8 mouse cellular contexts compared by ENCODE assay signal in genomic region chr9:63145249-63146125, GRCm38 (mm10). TPM values are rescaled to one million over a fixed set of nuclear protein-coding genes. Genes with fewer than 3 reads are reported as not detected.
DNase-seq lines count a peak whose midpoint lies in the region; ATAC-seq and TF ChIP-seq lines count a peak whose summit lies in the region.
"Had no signal": no experiment of that assay in that cellular context is flagged by ENCODE, and none has a peak within 500 bp of the region (broad histone marks: within the 10 kb centered on the region; RNA-seq: fewer than 3 reads in every experiment).

No protein-coding gene starts in this region.

- H3K9ac ChIP-seq in forebrain, postnatal 0 days: no peak overlapping the region
- no peak overlapping the region for H3K9ac ChIP-seq in liver, embryonic 15.5 days

- peak overlapping the region; percentile 28 for H3K4me3 ChIP-seq in megakaryocyte, embryonic 14.5 days (replicated peaks)
- H3K4me3 ChIP-seq in forebrain, postnatal 0 days (ENCODE audit: low read depth, low read length): peak overlapping the region; percentile 12; the same call in 1 of the 2 replicates
- peak overlapping the region; percentile 10; the same call in 1 of the 2 replicates for H3K4me3 ChIP-seq in liver, embryonic 15.5 days (replicated peaks)

- peaks cover 99% of the 10 kb centered on the region for H3K27me3 ChIP-seq in megakaryocyte, embryonic 14.5 days (replicated peaks)
- H3K27me3 ChIP-seq in forebrain, postnatal 0 days (ENCODE audit: insufficient read depth, low read length): peaks cover 65% of the 10 kb centered on the region
- H3K27me3 ChIP-seq in liver, embryonic 15.5 days: peaks cover 100% of the 10 kb centered on the region

- H3K36me3 ChIP-seq in megakaryocyte, embryonic 14.5 days (replicated peaks; ENCODE audit: low read length): no peaks in the 10 kb centered on the region
- H3K36me3 ChIP-seq in forebrain, postnatal 0 days (ENCODE audit: insufficient read depth): no peaks in the 10 kb centered on the region
- H3K36me3 ChIP-seq in liver, embryonic 15.5 days (replicated peaks): no peaks in the 10 kb centered on the region

- peak; percentile 61 for DNase-seq in forebrain, postnatal 0 days
- no peak for DNase-seq in frontal cortex, postnatal 25 days (ENCODE audit: low spot score in 2 of 2)
- no peak for DNase-seq in gastrocnemius, postnatal 14 days
- no peak for DNase-seq in spleen, postnatal 10 days (ENCODE audit: low spot score in 2 of 2)
- DNase-seq: adrenal gland, postnatal 10 days had no signal

- no peak for ATAC-seq in megakaryocyte, adult 5-6 weeks (ENCODE audit: poor library complexity, severe bottlenecking)
- ATAC-seq in forebrain, postnatal 0 days: no peak
- no peak for ATAC-seq in liver, embryonic 15.5 days (ENCODE audit: insufficient read depth)

- WGBS in forebrain, postnatal 0 days: 3% methylated on average over 73 of the region's 73 CpGs
- 2% methylated on average over 73 of the region's 73 CpGs for WGBS in liver, embryonic 15.5 days (ENCODE audit: insufficient replicate concordance)

- H3K27ac ChIP-seq in forebrain, postnatal 0 days (ENCODE audit: low read depth, low read length): no peak overlapping the region
- H3K27ac ChIP-seq in liver, embryonic 15.5 days (replicated peaks): no peak overlapping the region

- peaks cover 9% of the 10 kb centered on the region; the same call in 1 of the 2 replicates for H3K9me3 ChIP-seq in megakaryocyte, embryonic 14.5 days
- no peaks in the 10 kb centered on the region for H3K9me3 ChIP-seq in forebrain, postnatal 0 days (ENCODE audit: low read length)
- H3K9me3 ChIP-seq in liver, embryonic 15.5 days (replicated peaks): no peaks in the 10 kb centered on the region

- peaks cover 51% of the 10 kb centered on the region for H3K4me1 ChIP-seq in megakaryocyte, embryonic 14.5 days
- 0 out of 2 replicates have a peak, but pooled peaks cover 3% of the 10 kb centered on the region for H3K4me1 ChIP-seq in forebrain, postnatal 0 days (ENCODE audit: insufficient read depth)
- peaks cover 39% of the 10 kb centered on the region for H3K4me1 ChIP-seq in liver, embryonic 15.5 days (replicated peaks)

- intact Hi-C loops in gastrocnemius, postnatal 14 days (cut with DNase I; ENCODE audit: low total_unique reads): no loop called here

- no peak for TF ChIP-seq CTCF in forebrain, postnatal 0 days (IDR thresholded peaks at IDR 0.05; ENCODE audit: low read depth)

- H3K4me2 ChIP-seq in forebrain, postnatal 0 days (ENCODE audit: low read depth): 0 out of 2 replicates have a peak overlapping the region, but pooled peaks have one; percentile 3
- peak overlapping the region; percentile 39; the same call in 1 of the 2 replicates for H3K4me2 ChIP-seq in liver, embryonic 15.5 days

RNA-seq across cellular contexts. Expression of gene Skor1, which starts 3.3 kb away (rescaled TPM):
- 0.13 TPM in 1 of 2 replicates, not detected in the other for polyA plus RNA-seq in megakaryocyte, embryonic 14.5 days (2012; ENCODE audit: insufficient read depth, low replicate concordance)
- 0.27 TPM in 1 of 2 replicates, not detected in the other for total RNA-seq in megakaryocyte, adult 5-6 weeks (2015)
- total RNA-seq in megakaryocyte, adult 5-6 weeks (2017): not detected in 2 replicates
- total RNA-seq in forebrain, postnatal 0 days (2014; rRNA removed): 0.69 and 1.0 TPM in 2 replicates
- 0.30 and 0.35 TPM in 2 replicates for polyA plus RNA-seq in forebrain, postnatal 0 days (2015; fragmentation: Nextera tagmentation; extraction: Ambion mirVana)
- polyA plus RNA-seq in liver, embryonic 15.5 days (2015; fragmentation: Nextera tagmentation; extraction: Ambion mirVana): not detected in 2 replicates
- total RNA-seq in gastrocnemius, postnatal 14 days (2021): under 1 TPM in 1 of 2 experiments, not detected in 1; 0.12 TPM
